Mouse (Mus musculus): ENCODE measurements at regions not wholly inside any gene's neighbourhood (a gene's known extent, or its start where the extent isn't known, plus 50 kb on each side); places are given as distances from the start of the nearest gene placed in this dataset.

GRCm38 (mm10) chr9:14174324-14175040, 100.4 kb upstream of the Sesn3 start:
- DNase-seq (ENCODE audit: low spot score): no peak

GRCm38 (mm10) chr9:14175041-14175881, 99.6 kb upstream of the Sesn3 start:
- DNase-seq (ENCODE audit: low spot score): no peak

GRCm38 (mm10) chr9:14179777-14180176, 95.1 kb upstream of the Sesn3 start:
- no peak for DNase-seq (ENCODE audit: low spot score)

- DNase-seq (ENCODE audit: low spot score): no peak
Observed at GRCm38 (mm10) chr9:14184261-14184660, 90.6 kb upstream of the Sesn3 start.

- no peak for DNase-seq (ENCODE audit: low spot score)
Observed at GRCm38 (mm10) chr9:14185681-14186080, 89.2 kb upstream of the Sesn3 start.

- DNase-seq (ENCODE audit: low spot score): no peak
Observed at GRCm38 (mm10) chr9:14187753-14188152, 87.1 kb upstream of the Sesn3 start.

- DNase-seq (ENCODE audit: low spot score): no peak
Observed at GRCm38 (mm10) chr9:14188504-14188903, 86.4 kb upstream of the Sesn3 start.

- no peak for DNase-seq (ENCODE audit: low spot score)
Observed at GRCm38 (mm10) chr9:14190660-14191059, 84.2 kb upstream of the Sesn3 start.

GRCm38 (mm10) chr9:14194748-14195147, 80.1 kb upstream of the Sesn3 start:
- no peak for DNase-seq (ENCODE audit: low spot score)

GRCm38 (mm10) chr9:14199116-14199515, 75.8 kb upstream of the Sesn3 start:
- no peak for DNase-seq (ENCODE audit: low spot score)

- DNase-seq (ENCODE audit: low spot score): peak; percentile 8
Observed at GRCm38 (mm10) chr9:14199983-14200700, 74.7 kb upstream of the Sesn3 start.

- DNase-seq (ENCODE audit: low spot score): no peak
Observed at GRCm38 (mm10) chr9:14200852-14201251, 74.0 kb upstream of the Sesn3 start.

- no peak for DNase-seq (ENCODE audit: low spot score)
Observed at GRCm38 (mm10) chr9:14202551-14203306, 72.1 kb upstream of the Sesn3 start.

- DNase-seq (ENCODE audit: low spot score): no peak
Observed at GRCm38 (mm10) chr9:14203307-14203695, 71.6 kb upstream of the Sesn3 start.

GRCm38 (mm10) chr9:14203768-14204416, 71.0 kb upstream of the Sesn3 start:
- no peak for DNase-seq (ENCODE audit: low spot score)

- DNase-seq (ENCODE audit: low spot score): no peak
Observed at GRCm38 (mm10) chr9:14204817-14205216, 70.0 kb upstream of the Sesn3 start.

GRCm38 (mm10) chr9:14206838-14207560, 67.9 kb upstream of the Sesn3 start:
- peak; percentile 46 for DNase-seq (ENCODE audit: low spot score)

GRCm38 (mm10) chr9:14207561-14207936, 67.3 kb upstream of the Sesn3 start:
- peak; percentile 61 for DNase-seq (ENCODE audit: low spot score)

GRCm38 (mm10) chr9:14213283-14213682, 61.6 kb upstream of the Sesn3 start:
- no peak for DNase-seq (ENCODE audit: low spot score)

GRCm38 (mm10) chr9:14215171-14215782, 59.6 kb upstream of the Sesn3 start:
- DNase-seq (ENCODE audit: low spot score): peak; percentile 74

Measured in lung, postnatal 25 days (tissue).